Mouse (Mus musculus) embryonic facial prominence, embryonic 14.5 days (tissue): ENCODE measurements at regions not wholly inside any gene's neighbourhood (a gene's known extent, or its start where the extent isn't known, plus 50 kb on each side); places are given as distances from the start of the nearest gene placed in this dataset.

Experiments
- ATAC-seq: fragments of 200-750 bp; cut with Nextera tagmentation; 2 replicates; pipeline ENCODE4 v1.8.0; 2017; ENCODE audit warnings: low read depth, moderate number of reproducible peaks, moderate TSS enrichment
- DNase-seq: peaks from one replicate; pipeline ENCODE4 v3.0.0-alpha.2; 2015; ENCODE audit warnings: low spot score
- H3K27ac ChIP-seq: fragments of 300-500 bp; sonication (generic); replicated peaks from 2 replicates; pipeline ENCODE4 v1.5.1; 2014; ENCODE audit warnings: low read depth, mild to moderate bottlenecking, low read length, moderate library complexity
- H3K27me3 ChIP-seq: fragments of 300-500 bp; sonication (generic); replicated peaks from 2 replicates; pipeline ENCODE4 v1.6.1; 2014; ENCODE audit warnings: low read length; ENCODE audit not compliant: control insufficient read depth, insufficient read depth
- H3K36me3 ChIP-seq: fragments of 300-500 bp; sonication (generic); 2 replicates; pipeline ENCODE4 v1.6.1; 2014; ENCODE audit warnings: low read length, mixed read lengths; ENCODE audit not compliant: control insufficient read depth, insufficient read depth
- H3K4me1 ChIP-seq: fragments of 300-500 bp; sonication (generic); 2 replicates; pipeline ENCODE4 v1.6.1; 2014; ENCODE audit warnings: antibody characterized with exemption, low read length; ENCODE audit not compliant: control insufficient read depth, insufficient read depth
- H3K4me2 ChIP-seq: fragments of 300-500 bp; sonication (generic); 2 replicates; pipeline ENCODE4 v1.6.1; 2014; ENCODE audit warnings: low read depth, mild to moderate bottlenecking, low read length, moderate library complexity, mixed read lengths
- H3K4me3 ChIP-seq: fragments of 300-500 bp; sonication (generic); 2 replicates; pipeline ENCODE4 v1.5.1; 2014; ENCODE audit warnings: low read depth, mild to moderate bottlenecking, low read length
- H3K9ac ChIP-seq: fragments of 300-500 bp; sonication (generic); 2 replicates; pipeline ENCODE4 v1.6.1; 2014; ENCODE audit warnings: low read depth, mild to moderate bottlenecking, low read length, moderate library complexity, mixed read lengths
- H3K9me3 ChIP-seq: fragments of 300-500 bp; sonication (generic); 2 replicates; pipeline ENCODE4 v1.6.1; 2016; ENCODE audit warnings: low read length; ENCODE audit not compliant: control insufficient read depth
- WGBS: fragments of 180-500 bp; shearing (Covaris S2); extraction: QIAGEN DNeasy Blood & Tissue Kit; methylation state at CpG from one replicate; pipeline ENCODE4 v1.1.7; 2014; 5-methylcytosine and 5-hydroxymethylcytosine counted together

DNA sequence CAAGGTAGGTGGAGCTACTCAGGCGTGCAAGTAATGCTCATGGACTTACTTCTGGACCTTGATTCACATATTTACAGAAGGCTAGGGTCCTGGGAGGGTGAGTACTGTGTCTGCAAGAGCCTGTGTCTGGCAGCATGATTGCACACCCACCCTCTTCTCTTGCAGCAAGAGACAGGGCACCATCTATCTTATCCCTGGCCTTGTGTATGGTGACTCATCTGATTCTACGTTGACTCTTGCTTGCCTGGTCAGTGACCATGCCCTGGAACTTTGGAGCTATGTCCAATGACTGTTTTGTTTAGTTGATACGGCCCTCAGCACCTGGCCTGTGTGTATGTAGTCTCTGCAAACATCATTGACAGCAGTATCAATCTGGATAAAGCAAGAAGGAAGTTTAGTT is 148.3 kb upstream of the Adam6b start:
- ATAC-seq (no peak), DNase-seq (no peak)
- no peak overlapping the region for H3K4me3 ChIP-seq
- no peaks in the 10 kb centered on the region for H3K36me3 ChIP-seq
- no peak overlapping the region for H3K4me2 ChIP-seq
- no peak overlapping the region for H3K9ac ChIP-seq
- no peaks in the 10 kb centered on the region for H3K27me3 ChIP-seq
- H3K27ac ChIP-seq, result no peak overlapping the region
- no peaks in the 10 kb centered on the region for H3K4me1 ChIP-seq
- no peaks in the 10 kb centered on the region for H3K9me3 ChIP-seq
- WGBS, result 71% methylated on average over 3 of the region's 3 CpGs

GRCm38 (mm10) chr12:113355132-113355531 is 134.2 kb upstream of the Adam6b start:
- 60% methylated on average over 2 of the region's 2 CpGs for WGBS
- Histone ChIP-seq H3K27ac (no peak overlapping the region), H3K9ac (no peak overlapping the region), H3K27me3 (no peaks in the 10 kb centered on the region), H3K4me3 (no peak overlapping the region), H3K4me1 (no peaks in the 10 kb centered on the region), H3K9me3 (no peaks in the 10 kb centered on the region), H3K36me3 (no peaks in the 10 kb centered on the region), H3K4me2 (no peak overlapping the region)
- ATAC-seq (no peak), DNase-seq (no peak)

DNA sequence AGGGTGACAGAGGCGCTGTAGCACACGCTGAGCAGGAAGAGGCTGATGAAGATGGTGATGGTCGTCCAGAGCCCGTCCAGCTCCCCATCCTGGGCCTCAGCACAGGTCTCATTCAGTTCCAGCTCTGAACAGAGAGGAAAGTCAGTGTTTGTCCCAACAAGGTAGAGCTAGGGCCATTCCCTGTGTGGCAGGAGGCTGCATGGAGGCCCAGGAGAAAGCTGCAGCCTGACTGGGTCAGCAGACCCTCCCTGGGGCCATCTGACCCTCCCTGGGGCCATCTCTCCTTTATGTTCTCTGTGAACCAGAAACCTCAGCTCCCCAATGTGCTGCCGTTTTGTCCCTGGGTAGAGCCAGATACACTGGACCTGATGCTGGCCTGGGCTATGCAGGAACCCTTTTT is 131.2 kb upstream of the Adam6b start:
- Histone ChIP-seq H3K9ac (no peak overlapping the region), H3K4me2 (no peak overlapping the region), H3K4me1 (no peaks in the 10 kb centered on the region), H3K27me3 (no peaks in the 10 kb centered on the region), H3K9me3 (no peaks in the 10 kb centered on the region), H3K27ac (no peak overlapping the region), H3K36me3 (no peaks in the 10 kb centered on the region), H3K4me3 (no peak overlapping the region)
- 66% methylated on average over 5 of the region's 5 CpGs for WGBS
- DNase-seq (no peak), ATAC-seq (no peak)

GRCm38 (mm10) chr12:113360032-113360431 is 129.3 kb upstream of the Adam6b start:
- H3K36me3 ChIP-seq, result no peaks in the 10 kb centered on the region
- H3K27me3 ChIP-seq, result no peaks in the 10 kb centered on the region
- H3K4me3 ChIP-seq, result no peak overlapping the region
- no peak overlapping the region for H3K27ac ChIP-seq
- no peak overlapping the region for H3K4me2 ChIP-seq
- 87% methylated on average over 7 of the region's 7 CpGs for WGBS
- H3K9ac ChIP-seq, result no peak overlapping the region
- DNase-seq, result no peak
- no peak for ATAC-seq
- no peaks in the 10 kb centered on the region for H3K9me3 ChIP-seq
- H3K4me1 ChIP-seq, result no peaks in the 10 kb centered on the region

GRCm38 (mm10) chr12:113362409-113363038 is 126.8 kb upstream of the Adam6b start:
- Histone ChIP-seq H3K4me1 (no peaks in the 10 kb centered on the region), H3K4me2 (no peak overlapping the region), H3K27ac (no peak overlapping the region), H3K27me3 (no peaks in the 10 kb centered on the region), H3K36me3 (no peaks in the 10 kb centered on the region), H3K9me3 (no peaks in the 10 kb centered on the region), H3K4me3 (no peak overlapping the region), H3K9ac (no peak overlapping the region)
- no peak for ATAC-seq
- DNase-seq, result no peak
- WGBS, result 65% methylated on average over 2 of the region's 2 CpGs

- Histone ChIP-seq H3K9ac (no peak overlapping the region), H3K36me3 (no peaks in the 10 kb centered on the region), H3K9me3 (no peaks in the 10 kb centered on the region), H3K27ac (no peak overlapping the region), H3K4me1 (no peaks in the 10 kb centered on the region), H3K4me2 (no peak overlapping the region), H3K27me3 (no peaks in the 10 kb centered on the region), H3K4me3 (no peak overlapping the region)
- ATAC-seq (no peak), DNase-seq (no peak)
These were observed 125.3 kb upstream of the Adam6b start for GRCm38 (mm10) chr12:113364023-113364422.

DNA sequence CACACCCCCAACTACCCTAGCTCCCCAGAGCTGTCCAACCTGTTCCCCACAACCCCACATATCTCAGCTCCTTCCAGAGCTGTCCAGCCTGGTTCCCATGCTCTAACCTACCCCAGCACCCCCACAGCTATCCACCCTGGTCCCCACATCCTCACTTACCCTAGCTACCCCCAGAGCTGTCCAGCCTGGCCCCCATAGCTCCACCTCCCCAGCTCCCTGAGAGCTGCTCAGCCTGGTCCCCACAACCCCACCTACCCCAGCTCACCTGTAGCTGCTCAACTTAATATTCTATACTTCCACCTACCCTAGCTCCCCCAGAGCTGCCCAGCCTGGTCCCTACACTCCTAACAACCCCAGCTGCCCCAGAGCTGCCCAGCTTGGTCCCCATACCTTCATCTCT is 124.9 kb upstream of the Adam6b start:
- no peak overlapping the region for H3K9ac ChIP-seq
- no peaks in the 10 kb centered on the region for H3K4me1 ChIP-seq
- H3K27ac ChIP-seq, result no peak overlapping the region
- H3K9me3 ChIP-seq, result no peaks in the 10 kb centered on the region
- H3K36me3 ChIP-seq, result no peaks in the 10 kb centered on the region
- DNase-seq (no peak), ATAC-seq (no peak)
- no peak overlapping the region for H3K4me2 ChIP-seq
- no peak overlapping the region for H3K4me3 ChIP-seq
- no peaks in the 10 kb centered on the region for H3K27me3 ChIP-seq

DNA sequence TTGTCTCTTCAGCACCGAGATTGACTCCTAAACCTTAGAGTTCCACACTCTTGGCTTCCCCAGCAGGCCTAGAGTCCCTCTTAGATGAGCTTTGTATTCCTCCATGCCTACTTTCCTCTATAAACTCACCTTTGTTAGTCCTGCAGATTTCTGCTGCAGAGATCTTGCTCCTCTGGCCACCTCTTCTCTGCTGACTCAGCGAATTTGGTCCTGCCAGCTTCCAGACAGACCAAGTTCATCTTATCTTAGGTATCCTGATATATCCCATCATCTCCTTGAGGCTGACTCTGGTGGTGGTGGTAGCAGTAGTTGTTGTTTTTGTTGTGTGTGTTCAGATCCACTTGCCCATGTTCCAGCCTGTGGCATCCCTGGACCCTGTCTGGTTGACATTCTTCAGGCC is 123.5 kb upstream of the Adam6b start:
- 65% methylated on average over 2 of the region's 2 CpGs for WGBS
- no peak for ATAC-seq
- H3K4me3 ChIP-seq, result no peak overlapping the region

GRCm38 (mm10) chr12:113366394-113366793 is 122.9 kb upstream of the Adam6b start:
- WGBS, result 44% methylated on average over 1 of the region's 1 CpGs
- Histone ChIP-seq H3K9me3 (no peaks in the 10 kb centered on the region), H3K27ac (no peak overlapping the region), H3K4me3 (no peak overlapping the region), H3K27me3 (no peaks in the 10 kb centered on the region), H3K4me2 (no peak overlapping the region), H3K36me3 (no peaks in the 10 kb centered on the region), H3K4me1 (no peaks in the 10 kb centered on the region), H3K9ac (no peak overlapping the region)
- DNase-seq (no peak), ATAC-seq (no peak)

More for the DNA sequence above, 123.5 kb upstream of the Adam6b start:
- Histone ChIP-seq H3K27ac (no peak overlapping the region), H3K4me1 (no peaks in the 10 kb centered on the region), H3K36me3 (no peaks in the 10 kb centered on the region), H3K9me3 (no peaks in the 10 kb centered on the region), H3K9ac (no peak overlapping the region), H3K4me2 (no peak overlapping the region), H3K27me3 (no peaks in the 10 kb centered on the region)
- DNase-seq, result no peak
